Mouse (Mus musculus): ENCODE data around the gene Gpr142. TPM values are rescaled to one million over a fixed set of nuclear protein-coding genes. Genes with fewer than 3 reads are reported as not detected.
A peak's percentile ranks its signal among the peaks of the same experiment; 100 is the strongest.

Gene Gpr142
- total RNA-seq, 2 experiments from 2014 or later: not detected

DNA sequence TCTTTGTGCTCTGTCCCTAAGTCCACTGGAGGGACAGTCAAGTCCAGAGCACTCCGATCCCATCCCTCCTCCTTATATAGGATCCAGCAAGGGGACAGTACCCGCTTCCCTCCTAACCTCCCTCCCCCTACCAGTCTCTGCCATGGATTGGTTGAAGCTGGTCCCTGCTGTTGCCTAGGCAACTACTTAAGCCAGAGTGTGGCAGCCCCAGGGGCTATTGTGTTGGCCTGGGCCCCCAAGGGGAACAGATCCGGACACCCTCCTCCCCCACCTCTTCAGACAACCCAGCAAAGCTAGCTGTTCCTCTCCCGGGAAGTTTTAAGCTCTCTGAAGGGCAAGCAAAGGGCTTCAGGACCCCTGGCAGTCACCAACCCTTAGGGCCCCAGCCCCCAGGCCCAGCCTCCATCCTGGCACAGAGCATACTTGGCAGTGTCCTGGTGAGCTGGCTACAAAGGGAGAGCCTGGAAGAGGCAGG, 2.8 kb upstream of the Gpr142 start, which contains the start of gene Btbd17:
Gene Btbd17, minus strand, starts transcription at position 98 of the 475 bp plus-strand sequence.
- intact Hi-C loops (cut with DNase I; ENCODE audit: low total_unique reads): no loop called here
- no peak for DNase-seq

DNA sequence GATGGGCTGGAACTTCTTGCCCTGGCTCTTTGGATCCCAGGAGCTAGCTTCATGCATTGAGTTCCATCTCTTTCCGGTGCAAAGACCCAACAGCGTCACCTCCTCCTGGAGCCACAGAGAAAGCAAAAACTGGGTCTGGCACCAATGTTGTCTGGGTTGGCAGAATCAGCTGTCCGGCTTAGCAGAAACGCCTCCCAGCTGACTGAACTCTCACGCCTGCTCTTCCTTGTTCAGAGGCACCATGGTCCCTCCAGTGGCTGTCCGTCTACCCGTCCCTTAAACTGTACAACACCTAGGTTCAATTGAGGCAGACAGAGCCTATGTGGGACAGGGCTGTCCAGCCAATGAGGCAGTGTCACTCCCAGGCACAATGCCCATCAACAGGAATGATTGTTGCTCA, 1.5 kb upstream of the Gpr142 start:
- intact Hi-C loops (cut with DNase I; ENCODE audit: low total_unique reads): no loop called here
- no peak for DNase-seq

DNA sequence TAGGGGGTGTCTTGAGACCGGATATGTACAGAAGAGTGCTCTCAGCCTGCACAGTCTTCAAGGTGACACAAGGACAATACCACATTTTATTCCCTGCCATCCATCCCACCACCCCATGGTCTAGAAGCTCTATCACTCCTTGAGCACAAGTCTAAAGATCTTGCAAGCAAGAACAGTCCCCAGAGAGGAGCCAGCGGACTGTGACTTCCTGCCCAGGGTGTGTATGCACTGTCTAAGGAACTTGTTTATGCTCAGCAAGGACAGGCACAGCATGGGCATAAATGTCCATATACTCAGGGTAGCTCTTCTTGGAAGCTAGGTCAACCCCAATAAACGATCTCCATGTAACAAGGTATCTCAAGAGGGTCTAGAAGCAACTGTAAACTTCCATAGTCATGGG, 743 bp upstream of the Gpr142 start:
- no peak for DNase-seq
- intact Hi-C loops (cut with DNase I; ENCODE audit: low total_unique reads): no loop called here

DNA sequence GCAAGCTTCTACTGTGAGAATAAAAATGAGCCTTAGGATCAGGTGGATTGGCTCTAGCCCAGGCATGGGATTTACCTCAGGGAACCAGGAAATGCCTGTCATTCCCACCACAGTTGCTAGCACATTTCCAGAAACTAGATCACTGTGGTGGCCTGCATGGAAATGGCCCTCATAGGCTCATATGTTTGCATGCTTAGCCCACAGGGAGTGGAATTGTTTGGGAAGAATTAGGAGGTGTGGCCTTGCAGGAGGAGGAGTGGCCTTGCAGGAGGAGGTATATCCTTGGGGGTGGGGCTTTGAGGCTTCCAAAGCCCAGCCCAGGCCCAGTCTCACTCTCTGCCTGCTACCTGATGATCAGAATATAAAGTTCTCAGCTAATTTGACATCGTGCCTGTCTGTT, 3.2 kb downstream of the Gpr142 start:
- intact Hi-C loops (cut with DNase I; ENCODE audit: low total_unique reads): no loop called here
- DNase-seq: no peak

DNA sequence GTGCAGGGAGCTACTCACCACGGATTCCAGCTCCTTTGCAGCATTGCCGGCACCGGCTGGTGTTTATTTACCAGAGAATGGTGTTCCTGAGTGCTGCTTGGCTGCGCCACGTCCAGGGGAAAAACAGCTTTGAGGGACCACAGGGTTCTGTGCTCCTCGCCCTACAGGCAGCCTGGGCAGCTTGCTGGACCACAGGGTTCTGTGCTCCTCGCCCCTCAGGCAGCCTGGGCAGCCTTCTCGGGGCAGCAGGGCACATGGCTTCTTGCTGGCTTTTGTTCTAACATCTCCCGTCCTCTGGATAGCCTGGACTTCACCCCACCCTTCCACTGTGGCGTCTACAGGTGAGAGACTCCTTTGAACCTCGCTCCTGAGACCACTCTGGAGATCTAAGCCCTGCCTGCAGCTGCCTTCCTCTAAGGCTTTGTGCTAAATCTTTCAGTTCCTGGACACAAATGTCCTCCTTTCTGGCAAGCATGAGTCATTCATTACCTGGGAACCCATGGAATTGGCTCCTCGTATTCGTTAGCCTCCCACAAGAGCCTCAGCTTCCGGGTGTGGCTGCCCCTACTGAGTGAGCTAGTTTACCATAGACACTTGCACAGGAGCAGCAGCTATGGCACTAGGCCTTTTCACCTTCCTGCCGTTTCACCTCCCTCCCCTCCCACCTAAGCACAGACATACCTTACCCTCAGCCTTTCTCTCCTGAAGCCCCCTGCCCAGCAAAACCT, 4.0 kb downstream of the Gpr142 start:
- DNase-seq: no peak
- intact Hi-C loops (cut with DNase I; ENCODE audit: low total_unique reads): no loop called here

DNA sequence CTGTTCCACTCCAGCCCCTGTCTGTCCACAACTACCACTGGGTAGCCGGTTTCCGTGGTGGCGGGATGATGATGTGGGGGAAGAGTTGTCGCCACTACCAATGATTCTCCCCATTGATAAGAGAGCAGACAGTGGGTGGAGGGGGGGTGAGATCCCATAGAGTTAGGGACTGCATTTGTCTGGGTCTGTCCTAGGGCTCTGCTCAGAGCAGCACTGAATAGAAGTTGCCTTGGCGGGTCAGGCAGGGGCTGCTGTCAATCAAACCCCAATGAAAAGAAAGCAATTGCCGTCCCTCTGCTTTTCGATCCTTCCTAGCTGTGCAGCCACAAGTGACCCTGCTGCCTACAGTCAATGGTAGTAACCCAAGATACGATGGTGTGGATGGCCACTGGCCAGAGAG, 5.3 kb downstream of the Gpr142 start:
- intact Hi-C loops (cut with DNase I; ENCODE audit: low total_unique reads): no loop called here
- no peak for DNase-seq

DNA sequence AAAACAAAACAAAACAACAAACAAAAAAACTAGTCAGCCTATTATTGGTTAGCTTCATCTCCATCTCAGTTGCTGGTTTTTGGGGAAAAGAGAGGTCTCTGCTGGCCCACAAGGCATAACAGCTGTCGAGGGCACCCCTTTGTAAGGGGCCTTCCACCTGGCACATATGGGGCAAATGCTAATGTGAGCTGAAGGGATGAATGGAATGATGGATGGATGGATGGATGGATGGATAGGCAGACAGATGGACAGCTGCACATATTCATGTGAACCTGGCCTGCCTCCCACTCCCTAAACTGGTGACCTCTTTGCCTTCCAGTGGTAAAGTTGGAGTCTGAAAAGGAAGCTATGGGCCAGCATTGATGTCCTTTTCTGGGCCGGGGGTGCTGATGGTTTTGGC, 8.3 kb downstream of the Gpr142 start:
- DNase-seq: no peak
- intact Hi-C loops (cut with DNase I; ENCODE audit: low total_unique reads): no loop called here

DNA sequence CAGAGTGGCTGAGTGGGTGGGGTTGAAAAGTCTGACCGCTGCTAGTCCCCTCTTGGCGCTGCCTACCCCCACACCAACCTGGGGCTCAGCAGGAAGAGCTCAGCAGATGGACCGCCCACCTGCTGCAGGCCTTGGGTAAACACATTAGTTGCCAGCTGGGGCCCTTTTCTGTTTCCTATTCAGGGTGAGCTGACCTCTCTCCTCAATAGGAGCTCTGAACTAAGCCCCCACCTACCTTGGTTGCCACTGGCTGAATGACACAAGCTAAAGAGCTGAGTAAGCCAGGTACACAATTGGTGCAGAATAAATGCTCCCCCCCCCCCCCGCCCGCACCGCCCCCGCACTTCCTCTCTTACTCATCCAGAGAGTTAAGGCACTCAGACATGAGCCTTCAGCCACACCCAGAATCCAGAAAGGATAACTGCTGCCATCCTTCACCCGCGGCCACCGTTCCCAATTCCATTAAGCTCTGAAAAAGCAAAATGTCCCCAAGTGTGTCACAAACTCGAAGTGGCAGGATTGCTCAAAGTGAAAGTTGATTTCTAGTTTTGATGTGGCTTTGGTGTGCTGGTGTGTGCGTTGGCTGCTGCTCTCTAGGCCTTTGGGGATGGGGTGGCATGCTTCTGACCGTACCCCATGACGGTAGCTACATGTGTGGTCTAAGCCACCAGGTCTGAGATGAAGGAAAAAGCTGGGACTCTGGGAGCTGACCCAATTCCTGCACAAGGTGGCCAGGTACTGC, 9.1 kb downstream of the Gpr142 start:
- DNase-seq: no peak
- intact Hi-C loops (cut with DNase I; ENCODE audit: low total_unique reads): no loop called here

DNA sequence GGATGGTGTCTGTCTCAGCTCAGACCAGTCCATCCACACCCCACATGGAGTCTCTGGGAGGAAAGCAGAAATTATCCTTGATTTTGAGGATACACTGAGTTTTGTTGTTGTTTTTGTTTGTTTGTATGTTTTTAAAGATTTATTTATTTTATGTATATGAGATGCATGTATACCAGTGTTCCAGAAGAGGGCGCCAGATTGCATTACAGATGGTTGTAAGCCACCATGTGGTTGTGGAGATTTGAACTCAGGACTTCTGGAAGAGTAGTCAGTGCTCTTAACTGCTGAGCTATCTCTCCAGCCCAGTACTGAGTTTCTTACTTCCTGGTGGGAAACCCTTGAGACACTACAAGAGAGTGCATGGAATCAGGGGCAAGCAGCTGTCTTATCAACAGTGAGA, 10.6 kb downstream of the Gpr142 start:
- no peak for DNase-seq
- intact Hi-C loops (cut with DNase I; ENCODE audit: low total_unique reads): no loop called here

DNA sequence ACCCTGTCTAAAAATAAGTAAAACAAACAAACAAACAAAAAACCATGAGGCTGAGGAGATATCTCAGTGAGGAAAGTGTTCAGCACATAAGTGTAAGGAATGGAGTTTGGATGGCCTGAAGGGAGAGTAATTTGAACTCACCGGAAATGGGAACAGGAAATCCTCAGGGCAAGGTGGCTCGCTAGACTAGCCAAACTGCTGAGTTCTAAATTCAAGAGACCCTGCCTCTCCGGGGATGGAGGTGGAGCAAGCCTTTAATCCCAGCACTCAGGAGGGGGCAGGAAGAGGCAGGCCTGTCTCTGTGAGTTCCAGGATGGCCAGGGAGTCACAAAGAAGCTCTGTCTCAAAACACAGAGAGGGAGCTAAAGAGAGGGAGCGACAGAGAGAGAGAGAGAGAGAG, 11.6 kb downstream of the Gpr142 start:
- no peak for DNase-seq
- intact Hi-C loops (cut with DNase I; ENCODE audit: low total_unique reads): loop anchor here (2.0 kb wide), 1 partner anchor 104 kb away; no protein-coding TSS in a partner anchor

DNA sequence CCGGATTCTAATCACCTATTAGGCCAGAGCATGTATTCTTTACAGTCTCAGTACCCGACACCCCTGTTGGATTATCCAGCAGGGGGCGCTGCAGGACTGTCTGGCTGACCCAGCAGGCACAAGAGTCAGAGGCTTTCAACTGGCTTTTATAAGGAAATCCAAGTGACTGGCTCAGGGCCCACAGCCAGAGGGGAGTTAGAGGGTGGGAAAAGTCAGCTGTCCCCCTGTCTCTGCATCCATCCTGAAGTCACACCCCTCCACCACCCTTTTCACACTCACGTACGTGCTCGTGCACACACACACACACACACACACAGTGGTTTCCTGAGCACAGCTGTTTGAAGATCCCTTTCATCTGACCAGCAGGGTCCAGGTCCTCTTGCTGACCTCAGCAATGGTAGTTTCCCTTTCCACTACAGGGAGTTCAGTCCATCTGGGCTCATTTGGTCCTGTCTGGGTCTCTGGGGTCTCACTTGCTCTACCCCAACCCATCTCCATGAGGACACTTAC, 14.1 kb downstream of the Gpr142 start:
- intact Hi-C loops (cut with DNase I; ENCODE audit: low total_unique reads): loop anchor here (2.0 kb wide), 1 partner anchor 66 kb away; no protein-coding TSS in a partner anchor
- peak; percentile 92 for DNase-seq

DNA sequence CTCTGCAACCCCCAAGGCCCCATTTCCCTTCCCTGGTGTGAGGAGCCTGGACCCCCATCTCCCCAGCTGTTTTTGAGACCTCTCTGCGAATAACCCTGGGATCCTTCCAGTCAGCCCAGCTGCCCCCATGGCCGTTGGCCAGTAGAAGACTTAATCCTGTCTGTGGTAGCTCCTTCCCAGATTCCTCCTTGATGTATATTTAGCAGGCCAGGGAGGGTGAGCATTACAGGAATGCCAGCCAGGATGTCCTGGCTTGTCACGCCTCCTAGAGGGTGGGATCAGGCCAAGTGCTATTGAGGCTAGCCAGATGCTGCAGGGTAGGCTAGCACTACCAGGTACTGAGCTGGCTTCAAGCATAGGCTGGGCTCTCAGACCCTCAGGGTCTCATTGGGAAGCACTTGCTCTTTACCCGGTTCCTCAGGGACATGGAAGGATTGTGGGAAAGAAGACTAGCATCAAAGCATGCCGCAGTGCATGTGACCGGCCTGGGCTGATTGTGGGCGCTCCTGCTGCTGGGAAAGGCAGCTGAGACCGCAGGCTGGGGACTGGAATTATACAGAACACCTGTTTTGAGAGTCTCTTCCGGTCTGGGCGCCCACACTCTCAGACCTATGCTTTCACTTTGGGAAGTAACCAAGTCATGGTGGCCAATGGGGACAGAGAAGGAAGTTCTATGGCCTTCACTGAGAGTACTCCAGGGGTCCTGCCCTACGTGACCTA, 16.3 kb downstream of the Gpr142 start:
- intact Hi-C loops (cut with DNase I; ENCODE audit: low total_unique reads): no loop called here
- DNase-seq: no peak

DNA sequence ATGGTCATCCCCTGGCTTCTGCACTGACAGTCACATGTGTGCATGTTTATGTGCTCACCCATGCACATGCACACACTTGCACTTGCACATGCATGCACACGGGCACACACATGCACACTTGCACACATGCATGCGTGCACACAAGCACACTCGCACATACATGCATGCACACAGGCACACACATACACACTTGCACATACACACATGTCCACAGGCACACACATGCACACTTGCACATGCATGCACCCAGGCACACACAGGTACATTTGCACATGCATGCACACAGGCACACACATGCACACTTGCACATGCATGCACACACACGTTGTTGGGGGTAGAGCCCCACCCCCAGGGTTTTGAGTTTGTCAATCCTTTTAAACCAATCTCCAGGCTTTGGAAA, 18.2 kb downstream of the Gpr142 start:
- DNase-seq: no peak
- intact Hi-C loops (cut with DNase I; ENCODE audit: low total_unique reads): no loop called here

DNA sequence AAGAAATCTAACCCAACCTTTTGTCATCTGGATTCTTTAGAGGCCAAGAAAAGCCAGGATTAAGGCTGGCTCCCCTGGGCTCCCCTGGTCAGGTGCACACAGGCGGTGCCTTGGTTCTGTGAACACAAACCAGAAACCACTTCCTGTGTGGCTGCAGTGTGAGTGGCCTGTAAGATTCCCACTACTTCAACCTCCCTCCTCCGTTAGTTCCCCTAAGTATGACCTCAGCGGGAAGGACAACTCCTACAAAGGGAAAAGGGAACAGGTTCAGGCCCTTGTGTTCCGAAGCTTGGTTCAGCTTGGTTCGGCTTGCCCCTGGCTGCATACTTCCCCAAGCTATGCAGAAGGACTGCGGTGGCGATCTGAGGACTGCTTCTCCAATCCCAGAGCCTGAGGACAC, 19.5 kb downstream of the Gpr142 start:
- intact Hi-C loops (cut with DNase I; ENCODE audit: low total_unique reads): no loop called here
- DNase-seq: no peak

DNA sequence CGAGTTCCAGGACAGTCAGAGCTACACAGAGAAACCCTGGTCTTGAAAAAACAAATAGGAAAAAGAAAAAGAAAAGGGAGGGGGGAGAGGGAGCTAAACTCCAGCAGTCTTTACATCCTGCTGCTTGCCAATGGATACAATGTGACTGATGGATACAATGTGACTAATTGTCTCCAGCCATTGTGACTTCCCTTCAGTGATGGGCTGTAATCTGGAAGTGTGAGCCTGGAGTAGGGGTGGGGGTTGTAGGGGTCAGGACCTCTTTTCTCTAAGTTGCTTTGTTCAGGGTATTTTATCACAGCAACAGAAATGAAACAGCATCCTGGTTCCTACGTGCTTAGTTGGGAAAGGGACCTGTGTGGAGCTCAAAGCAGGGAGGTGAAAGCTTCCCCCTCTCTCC, 20.4 kb downstream of the Gpr142 start:
- intact Hi-C loops (cut with DNase I; ENCODE audit: low total_unique reads): no loop called here
- DNase-seq: no peak

DNA sequence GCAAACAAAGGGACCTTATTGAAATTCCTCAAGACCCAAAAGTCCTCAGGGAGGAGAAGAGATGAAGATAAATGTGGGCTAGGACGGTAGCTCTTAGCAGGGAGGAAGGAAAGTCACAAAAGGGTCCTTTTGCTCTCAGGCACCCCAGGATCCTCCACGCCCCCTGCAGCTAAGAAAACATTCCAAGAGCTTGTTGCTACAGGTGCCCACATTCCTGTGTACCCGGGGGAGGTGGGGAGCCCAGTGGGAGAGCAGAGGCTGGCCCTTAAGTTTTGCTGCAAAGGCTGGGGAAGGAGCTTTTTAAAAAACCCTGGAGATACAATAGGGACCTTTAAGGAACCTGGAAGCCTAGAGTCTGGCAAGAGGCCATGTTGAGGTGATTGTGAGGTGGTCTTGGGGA, 21.7 kb downstream of the Gpr142 start:
- intact Hi-C loops (cut with DNase I; ENCODE audit: low total_unique reads): no loop called here
- DNase-seq: no peak

DNA sequence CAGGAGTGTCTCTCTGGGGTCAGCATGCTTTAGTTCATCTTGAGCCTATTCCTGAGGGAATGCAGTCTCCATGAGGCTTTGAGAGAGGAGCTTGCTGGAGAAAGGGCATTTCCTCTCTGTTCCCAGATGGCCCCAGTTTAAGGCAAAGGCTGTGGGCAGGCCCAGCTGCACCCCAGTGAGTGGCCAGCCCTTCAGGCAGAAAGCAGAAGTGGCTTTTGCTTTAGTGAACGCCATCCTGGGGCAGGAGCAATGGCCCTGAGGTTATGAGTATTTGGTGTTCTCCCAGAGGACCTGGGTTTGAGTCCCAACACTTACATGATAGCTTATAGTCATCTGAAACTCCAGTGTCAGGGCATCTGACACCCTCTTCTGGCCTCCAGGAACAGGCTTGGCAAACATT, 22.6 kb downstream of the Gpr142 start:
- intact Hi-C loops (cut with DNase I; ENCODE audit: low total_unique reads): no loop called here
- no peak for DNase-seq

DNA sequence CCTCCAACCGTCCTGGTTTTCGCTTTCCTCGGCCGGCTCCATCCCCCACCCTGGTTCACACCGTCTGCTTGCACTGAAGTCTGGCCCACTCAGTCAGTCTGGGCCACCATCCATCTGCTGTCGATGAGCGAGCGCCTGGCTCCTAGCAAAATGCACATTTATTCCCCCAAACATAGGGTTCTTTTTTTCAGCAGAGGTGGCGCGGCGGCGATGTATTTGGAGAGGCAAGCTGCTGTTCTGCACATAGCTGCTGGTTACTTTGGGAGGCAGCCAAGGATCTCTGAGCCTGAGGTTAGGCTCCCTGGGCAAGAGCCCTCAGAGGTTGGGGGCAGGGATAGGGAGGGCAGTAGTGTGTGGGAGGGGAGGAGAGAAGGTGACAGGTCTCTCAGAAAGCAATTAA, 24.0 kb downstream of the Gpr142 start:
- intact Hi-C loops (cut with DNase I; ENCODE audit: low total_unique reads): no loop called here
- DNase-seq: peak; percentile 65

DNA sequence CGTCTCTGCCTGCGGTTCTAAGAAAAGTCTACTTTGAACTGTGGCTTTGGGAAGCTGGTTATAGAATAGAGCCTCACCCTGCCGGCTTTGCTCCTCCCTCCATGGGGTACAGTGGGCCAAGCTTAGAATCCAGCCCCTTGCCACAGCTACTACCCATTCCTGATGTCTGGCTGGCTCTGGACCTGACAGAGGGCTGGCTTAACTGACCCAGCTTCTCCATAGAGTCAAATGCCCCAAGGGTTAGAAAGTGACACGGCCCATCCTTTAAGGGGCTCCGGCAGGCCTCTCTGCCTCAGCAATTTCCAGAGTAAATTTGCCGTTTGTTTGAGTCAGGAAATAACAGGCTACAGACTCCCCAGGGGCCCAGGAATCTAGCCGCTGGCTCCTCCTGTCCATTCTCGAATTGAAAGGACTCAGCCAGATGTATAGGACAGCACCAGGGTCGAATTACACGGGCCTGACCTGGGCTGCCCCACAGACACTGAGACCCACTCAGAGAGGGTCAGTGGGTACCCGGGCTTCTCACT, 24.5 kb downstream of the Gpr142 start:
- DNase-seq: no peak
- intact Hi-C loops (cut with DNase I; ENCODE audit: low total_unique reads): no loop called here

DNA sequence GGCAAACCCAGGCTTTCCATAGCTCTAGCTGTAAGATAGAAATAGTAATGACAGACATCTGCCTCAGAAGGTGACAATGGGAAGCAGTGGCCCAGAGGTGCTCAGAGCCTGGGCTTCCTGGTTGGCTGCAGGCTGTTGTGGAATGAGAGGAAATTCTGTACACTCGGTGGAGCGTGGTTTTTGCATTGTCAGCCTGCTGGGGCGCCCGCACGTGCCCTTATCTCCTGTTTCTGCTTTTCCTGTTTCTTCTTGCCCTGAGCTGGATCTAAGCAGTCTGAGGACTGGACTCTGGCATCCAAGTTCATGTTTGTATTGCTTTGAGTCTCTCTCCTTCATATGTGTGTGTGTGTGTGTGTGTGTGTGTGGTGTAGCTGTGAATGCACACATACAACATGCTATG, 28.0 kb downstream of the Gpr142 start:
- intact Hi-C loops (cut with DNase I; ENCODE audit: low total_unique reads): no loop called here
- no peak for DNase-seq
